Mouse (Mus musculus) neural tube, embryonic 15.5 days (tissue): ENCODE data around the gene Lipe. TPM values are rescaled to one million over a fixed set of nuclear protein-coding genes. Genes with fewer than 3 reads are reported as not detected.

ENCODE experiments used
- ATAC-seq: fragments of 200-750 bp; cut with Nextera tagmentation; 2 replicates; pipeline ENCODE4 v1.8.0; 2017; ENCODE audit warnings: mild to moderate bottlenecking, moderate TSS enrichment, moderate library complexity; ENCODE audit not compliant: low FRiP score
- H3K27ac ChIP-seq: fragments of 300-500 bp; sonication (generic); replicated peaks from 2 replicates; pipeline ENCODE4 v1.5.1; 2015; ENCODE audit warnings: mild to moderate bottlenecking, inconsistent platforms
- H3K27me3 ChIP-seq: fragments of 300-500 bp; sonication (generic); replicated peaks from 2 replicates; pipeline ENCODE4 v1.6.1; 2015; ENCODE audit warnings: inconsistent platforms
- H3K36me3 ChIP-seq: fragments of 300-500 bp; sonication (generic); 2 replicates; pipeline ENCODE4 v1.6.1; 2015; ENCODE audit warnings: inconsistent platforms
- H3K4me1 ChIP-seq: fragments of 300-500 bp; sonication (generic); 2 replicates; pipeline ENCODE4 v1.6.1; 2015; ENCODE audit warnings: inconsistent platforms
- H3K4me2 ChIP-seq: fragments of 300-500 bp; sonication (generic); 2 replicates; pipeline ENCODE4 v1.6.1; 2015; ENCODE audit warnings: inconsistent platforms, mild to moderate bottlenecking, moderate library complexity
- H3K4me3 ChIP-seq: fragments of 300-500 bp; sonication (generic); replicated peaks from 2 replicates; pipeline ENCODE4 v1.5.1; 2015; ENCODE audit warnings: mild to moderate bottlenecking, inconsistent platforms
- H3K9ac ChIP-seq: fragments of 300-500 bp; sonication (generic); replicated peaks from 2 replicates; pipeline ENCODE4 v1.6.1; 2015; ENCODE audit warnings: mild to moderate bottlenecking, inconsistent platforms
- H3K9me3 ChIP-seq: fragments of 300-500 bp; sonication (generic); replicated peaks from 2 replicates; pipeline ENCODE4 v1.6.1; 2016; ENCODE audit warnings: inconsistent platforms
- WGBS: fragments of 180-500 bp; shearing (Covaris S2); methylation state at CpG from one replicate; pipeline ENCODE4 v1.1.7; 2015; ENCODE audit warnings: mixed read lengths; 5-methylcytosine and 5-hydroxymethylcytosine counted together
- polyA plus RNA-seq: library from polyadenylated mRNA; unstranded; fragments of >200 nt; fragmentation: Nextera tagmentation; extraction: Ambion mirVana; gene quantifications from 2 replicates; pipeline ENCODE4 v1.2.1, GENCODE M21; 2015

Lipe gene
- polyA plus RNA-seq, 1 experiment from 2014 or later, result 12.5 TPM

DNA sequence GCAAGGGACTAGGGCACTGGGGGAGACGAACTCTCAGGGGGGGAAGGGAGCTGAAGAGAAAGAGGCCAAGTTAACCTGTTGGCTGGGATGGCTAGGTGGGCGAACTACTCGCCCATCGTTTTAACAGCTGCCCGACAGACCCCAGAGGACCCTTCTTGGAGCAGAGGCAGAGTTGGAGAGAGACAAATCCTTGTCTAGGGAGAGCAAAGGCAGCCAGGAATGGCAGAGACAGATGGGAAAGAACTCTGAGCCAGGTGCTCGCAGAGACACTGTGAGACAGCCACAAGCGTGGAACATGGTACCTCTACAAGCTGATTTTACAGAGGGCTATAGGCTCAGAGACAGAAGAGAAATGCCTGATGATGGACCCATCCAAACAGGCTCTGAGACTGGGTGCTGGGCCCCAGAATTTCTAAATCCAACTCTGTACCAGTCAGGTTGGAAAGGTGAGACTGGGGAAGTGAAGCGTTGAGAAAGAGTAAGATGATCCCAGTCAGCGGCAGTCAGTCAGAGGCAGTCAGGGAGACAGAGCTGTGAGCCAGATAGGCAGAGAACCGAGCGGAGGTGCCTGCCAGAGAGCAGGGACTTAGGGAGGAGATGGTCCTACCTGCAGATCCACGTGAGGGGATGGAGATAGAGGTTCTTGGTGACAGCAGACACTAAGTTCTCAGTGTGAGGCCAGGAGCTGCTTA lies 29.3 kb downstream of the Lipe start, which contains the start of gene Cnfn:
Cnfn (minus strand) TSS at position 667 of the 692 bp plus-strand sequence.
- peaks cover 33% of the 10 kb centered on the region for H3K27me3 ChIP-seq
- H3K9ac ChIP-seq, result no peak within 1 kb of the TSS
- H3K9me3 ChIP-seq, result no peaks in the 10 kb centered on the region
- peaks cover 33% of the 10 kb centered on the region for H3K4me1 ChIP-seq
- H3K4me3 ChIP-seq, result no peak within 1 kb of the TSS
- no peak within 1 kb of the TSS for H3K4me2 ChIP-seq
- 57% methylated on average over 12 of the region's 12 CpGs for whole genome bisulfite sequencing
- ATAC-seq, result no peak
- H3K36me3 ChIP-seq, result peaks cover 5% of the 10 kb centered on the region
- no peak within 1 kb of the TSS for H3K27ac ChIP-seq

GRCm38 (mm10) chr7:25368333-25368732 lies 30.2 kb downstream of the Lipe start:
- H3K27ac ChIP-seq, result no peak overlapping the region
- ATAC-seq, result no peak
- H3K9ac ChIP-seq, result no peak overlapping the region
- WGBS, result 24% methylated on average over 12 of the region's 12 CpGs
- peaks cover 33% of the 10 kb centered on the region for H3K4me1 ChIP-seq
- H3K4me2 ChIP-seq, result no peak overlapping the region
- H3K9me3 ChIP-seq, result no peaks in the 10 kb centered on the region
- H3K4me3 ChIP-seq, result no peak overlapping the region
- peaks cover 13% of the 10 kb centered on the region for H3K36me3 ChIP-seq
- peaks cover 33% of the 10 kb centered on the region for H3K27me3 ChIP-seq

- Histone ChIP-seq H3K36me3 (peaks cover 18% of the 10 kb centered on the region), H3K9me3 (no peaks in the 10 kb centered on the region), H3K4me3 (no peak overlapping the region), H3K27me3 (peaks cover 33% of the 10 kb centered on the region), H3K27ac (no peak overlapping the region), H3K4me2 (peak overlapping the region; percentile 17; the same call in 1 of the 2 replicates), H3K4me1 (peaks cover 33% of the 10 kb centered on the region), H3K9ac (no peak overlapping the region)
- no peak for ATAC-seq
- 3% methylated on average over 32 of the region's 33 CpGs for WGBS
Measured at GRCm38 (mm10) chr7:25367632-25368293, 30.7 kb downstream of the Lipe start.

GRCm38 (mm10) chr7:25365937-25366625 lies 32.4 kb downstream of the Lipe start:
- peaks cover 33% of the 10 kb centered on the region for H3K4me1 ChIP-seq
- H3K27me3 ChIP-seq, result peaks cover 33% of the 10 kb centered on the region
- no peaks in the 10 kb centered on the region for H3K9me3 ChIP-seq
- no peak overlapping the region for H3K4me2 ChIP-seq
- WGBS, result 22% methylated on average over 13 of the region's 13 CpGs
- H3K9ac ChIP-seq, result no peak overlapping the region
- H3K4me3 ChIP-seq, result no peak overlapping the region
- H3K27ac ChIP-seq, result peak overlapping the region; percentile 52
- no peak for ATAC-seq
- peaks cover 27% of the 10 kb centered on the region for H3K36me3 ChIP-seq

GRCm38 (mm10) chr7:25363632-25364031 lies 34.9 kb downstream of the Lipe start:
- H3K36me3 ChIP-seq, result peaks cover 50% of the 10 kb centered on the region
- WGBS, result 95% methylated on average over 17 of the region's 17 CpGs
- no peak overlapping the region for H3K4me3 ChIP-seq
- no peak for ATAC-seq
- H3K27me3 ChIP-seq, result peaks cover 16% of the 10 kb centered on the region
- H3K4me2 ChIP-seq, result no peak overlapping the region
- no peak overlapping the region for H3K9ac ChIP-seq
- H3K27ac ChIP-seq, result no peak overlapping the region
- no peaks in the 10 kb centered on the region for H3K9me3 ChIP-seq
- peaks cover 33% of the 10 kb centered on the region for H3K4me1 ChIP-seq

GRCm38 (mm10) chr7:25363151-25363550 lies 35.4 kb downstream of the Lipe start:
- Histone ChIP-seq H3K9me3 (no peaks in the 10 kb centered on the region), H3K4me2 (no peak overlapping the region), H3K4me3 (no peak overlapping the region), H3K36me3 (peaks cover 52% of the 10 kb centered on the region), H3K27me3 (peaks cover 13% of the 10 kb centered on the region), H3K27ac (no peak overlapping the region), H3K9ac (no peak overlapping the region), H3K4me1 (peaks cover 32% of the 10 kb centered on the region)
- 86% methylated on average over 19 of the region's 19 CpGs for WGBS
- ATAC-seq, result no peak

- no peak overlapping the region for H3K9ac ChIP-seq
- H3K27me3 ChIP-seq, result no peaks in the 10 kb centered on the region
- H3K4me2 ChIP-seq, result peak overlapping the region; percentile 15; the same call in 1 of the 2 replicates
- WGBS, result 36% methylated on average over 19 of the region's 19 CpGs
- H3K36me3 ChIP-seq, result peaks cover 73% of the 10 kb centered on the region
- ATAC-seq, result peak; percentile 72
- peaks cover 6% of the 10 kb centered on the region; the same call in 1 of the 2 replicates for H3K4me1 ChIP-seq
- H3K27ac ChIP-seq, result 0 out of 2 replicates have a peak overlapping the region, but pooled peaks have one; percentile 7
- H3K4me3 ChIP-seq, result no peak overlapping the region
- no peaks in the 10 kb centered on the region for H3K9me3 ChIP-seq
Measured at GRCm38 (mm10) chr7:25358721-25359206, 39.7 kb downstream of the Lipe start.

DNA sequence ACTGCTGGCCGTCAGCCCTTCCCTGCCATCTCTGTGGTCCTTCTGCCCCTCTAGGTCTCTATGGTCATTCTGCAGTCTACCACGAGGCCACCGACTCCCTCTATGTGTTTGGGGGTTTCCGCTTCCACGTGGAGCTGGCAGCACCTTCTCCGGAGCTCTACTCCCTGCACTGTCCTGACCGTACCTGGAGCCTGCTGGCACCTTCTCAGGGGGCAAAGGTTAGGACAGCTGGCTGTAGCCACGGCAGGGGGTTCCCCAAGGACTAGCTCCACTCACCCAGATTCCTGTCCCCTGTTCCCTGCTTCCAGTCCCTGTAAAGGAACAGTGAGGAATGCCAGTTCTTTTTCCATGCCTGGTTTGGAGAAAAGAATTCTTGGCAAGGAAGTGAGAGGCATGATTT lies 49.6 kb downstream of the Lipe start:
- Histone ChIP-seq H3K4me3 (no peak overlapping the region), H3K9ac (no peak overlapping the region), H3K27ac (no peak overlapping the region), H3K36me3 (peaks cover 94% of the 10 kb centered on the region), H3K27me3 (no peaks in the 10 kb centered on the region), H3K9me3 (no peaks in the 10 kb centered on the region), H3K4me2 (no peak overlapping the region), H3K4me1 (no peaks in the 10 kb centered on the region)
- WGBS, result 86% methylated on average over 8 of the region's 8 CpGs
- no peak for ATAC-seq

- 74% methylated on average over 20 of the region's 20 CpGs for WGBS
- Histone ChIP-seq H3K9ac (0 out of 2 replicates have a peak overlapping the region, but pooled peaks have one; percentile 1), H3K9me3 (no peaks in the 10 kb centered on the region), H3K4me3 (no peak overlapping the region), H3K27me3 (no peaks in the 10 kb centered on the region), H3K27ac (no peak overlapping the region), H3K4me2 (no peak overlapping the region), H3K36me3 (peaks cover 82% of the 10 kb centered on the region), H3K4me1 (no peaks in the 10 kb centered on the region)
- ATAC-seq, result peak; percentile 53; the same call in 1 of the 2 replicates
Measured at GRCm38 (mm10) chr7:25341000-25341784, 57.3 kb downstream of the Lipe start.

GRCm38 (mm10) chr7:25339329-25339728 lies 59.2 kb downstream of the Lipe start:
- no peaks in the 10 kb centered on the region for H3K9me3 ChIP-seq
- no peaks in the 10 kb centered on the region for H3K27me3 ChIP-seq
- peaks cover 86% of the 10 kb centered on the region for H3K36me3 ChIP-seq
- no peak overlapping the region for H3K27ac ChIP-seq
- 88% methylated on average over 9 of the region's 9 CpGs for WGBS
- no peak overlapping the region for H3K4me2 ChIP-seq
- ATAC-seq, result no peak
- no peaks in the 10 kb centered on the region for H3K4me1 ChIP-seq
- H3K4me3 ChIP-seq, result no peak overlapping the region
- H3K9ac ChIP-seq, result no peak overlapping the region

DNA sequence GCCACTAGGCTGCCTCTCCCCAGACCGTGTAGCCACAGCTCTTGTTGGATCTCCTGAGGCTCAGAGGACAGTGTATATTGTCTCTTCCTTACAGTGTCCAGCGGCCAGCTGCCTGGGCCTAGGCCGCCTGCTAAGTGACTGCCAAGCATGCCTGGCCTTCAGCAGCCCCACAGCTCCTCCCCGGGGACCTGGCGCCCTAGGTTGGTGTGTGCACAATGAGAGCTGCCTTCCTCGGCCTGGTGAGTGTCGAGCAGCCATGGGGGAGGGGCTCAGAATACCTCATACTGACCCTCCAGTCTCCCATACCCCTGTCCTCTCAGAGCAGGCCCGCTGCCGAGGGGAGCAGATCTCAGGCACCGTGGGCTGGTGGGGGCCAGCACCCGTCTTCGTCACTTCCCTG lies 64.0 kb downstream of the Lipe start:
- Histone ChIP-seq H3K27me3 (no peaks in the 10 kb centered on the region), H3K9ac (no peak overlapping the region), H3K9me3 (no peaks in the 10 kb centered on the region), H3K4me1 (no peaks in the 10 kb centered on the region), H3K27ac (no peak overlapping the region), H3K4me2 (no peak overlapping the region), H3K4me3 (no peak overlapping the region), H3K36me3 (peaks cover 78% of the 10 kb centered on the region)
- ATAC-seq, result 0 out of 2 replicates have a peak, but pooled peaks have one; percentile 5
- 80% methylated on average over 12 of the region's 12 CpGs for WGBS
